Mouse (Mus musculus) midbrain, postnatal 0 days (tissue): ENCODE data around the gene Bend5. TPM values are rescaled to one million over a fixed set of nuclear protein-coding genes. Genes with fewer than 3 reads are reported as not detected.
A peak's percentile ranks its signal among the peaks of the same experiment; 100 is the strongest.

ENCODE experiments used
- ATAC-seq: fragments of 200-750 bp; cut with Nextera tagmentation; 2 replicates; pipeline ENCODE4 v1.8.0; 2017; ENCODE audit warnings: moderate number of reproducible peaks, mild to moderate bottlenecking, moderate TSS enrichment, moderate library complexity; ENCODE audit not compliant: low FRiP score
- DNase-seq: peaks from one replicate; pipeline ENCODE4 v3.0.0-alpha.2; 2015; ENCODE audit warnings: low spot score
- H3K27ac ChIP-seq: fragments of 300-500 bp; sonication (generic); 2 replicates; pipeline ENCODE4 v1.5.1; 2014; ENCODE audit warnings: low read depth, mild to moderate bottlenecking, low read length, mixed read lengths
- H3K27me3 ChIP-seq: fragments of 300-500 bp; sonication (generic); 2 replicates; pipeline ENCODE4 v1.6.1; 2014; ENCODE audit warnings: low read length, control low read depth, mixed read lengths; ENCODE audit not compliant: insufficient read depth
- H3K36me3 ChIP-seq: fragments of 300-500 bp; sonication (generic); 2 replicates; pipeline ENCODE4 v1.6.1; 2014; ENCODE audit warnings: low read length, control low read depth, mixed read lengths; ENCODE audit not compliant: insufficient read depth
- H3K4me1 ChIP-seq: fragments of 300-500 bp; sonication (generic); 2 replicates; pipeline ENCODE4 v1.6.1; 2014; ENCODE audit warnings: mild to moderate bottlenecking, control low read depth, antibody characterized with exemption, low read length, mixed read lengths; ENCODE audit not compliant: insufficient read depth
- H3K4me2 ChIP-seq: fragments of 300-500 bp; sonication (generic); 2 replicates; pipeline ENCODE4 v1.6.1; 2014; ENCODE audit warnings: low read depth, mild to moderate bottlenecking, low read length, mixed read lengths; ENCODE audit not compliant: poor library complexity, severe bottlenecking
- H3K4me3 ChIP-seq: fragments of 300-500 bp; sonication (generic); 2 replicates; pipeline ENCODE4 v1.5.1; 2014; ENCODE audit warnings: low read depth, mild to moderate bottlenecking, low read length, moderate library complexity
- H3K9ac ChIP-seq: fragments of 300-500 bp; sonication (generic); replicated peaks from 2 replicates; pipeline ENCODE4 v1.6.1; 2014; ENCODE audit warnings: mild to moderate bottlenecking, low read length, moderate library complexity, mixed read lengths; ENCODE audit not compliant: poor library complexity, severe bottlenecking
- H3K9me3 ChIP-seq: fragments of 300-500 bp; sonication (generic); 2 replicates; pipeline ENCODE4 v1.6.1; 2016; ENCODE audit warnings: low read length, control low read depth
- CTCF ChIP-seq: IDR thresholded peaks from 2 replicates; pipeline ENCODE4 v1.5.1; 2016; ENCODE audit warnings: antibody characterized with exemption, mild to moderate bottlenecking
- WGBS: fragments of 180-500 bp; shearing (Covaris S2); extraction: QIAGEN DNeasy Blood & Tissue Kit; methylation state at CpG from one replicate; pipeline ENCODE4 v1.1.7; 2014; 5-methylcytosine and 5-hydroxymethylcytosine counted together
- polyA plus RNA-seq: library from polyadenylated mRNA; unstranded; fragments of >200 nt; fragmentation: Nextera tagmentation; extraction: Ambion mirVana; gene quantifications from 2 replicates; pipeline ENCODE4 v1.2.1, GENCODE M21; 2015
- total RNA-seq: library from RNA; depleted of rRNA; stranded (reverse); fragments of >200 nt; gene quantifications from 2 replicates; pipeline ENCODE4 v1.2.3, GENCODE M21; 2014

The Bend5 gene
- total and polyA plus RNA-seq, 2 experiments from 2014 or later = 50.8 to 65.1 TPM

GRCm38 (mm10) chr4:111442435-111443238, 27.8 kb downstream of the Bend5 start:
- no peak for ATAC-seq
- Histone ChIP-seq H3K4me3 (no peak overlapping the region), H3K9ac (no peak overlapping the region), H3K36me3 (no peaks in the 10 kb centered on the region; the same call in 1 of the 2 replicates), H3K27ac (no peak overlapping the region), H3K4me1 (0 out of 2 replicates have a peak, but pooled peaks cover 6% of the 10 kb centered on the region), H3K9me3 (no peaks in the 10 kb centered on the region), H3K27me3 (no peaks in the 10 kb centered on the region), H3K4me2 (no peak overlapping the region)
- DNase-seq = peak; percentile 58
- no peak for TF ChIP-seq CTCF
- WGBS = 67% methylated on average over 1 of the region's 1 CpGs

GRCm38 (mm10) chr4:111443906-111444615, 29.3 kb downstream of the Bend5 start:
- H3K9ac ChIP-seq = no peak overlapping the region

GRCm38 (mm10) chr4:111444616-111445160, 29.9 kb downstream of the Bend5 start:
- H3K36me3 ChIP-seq = peaks cover 9% of the 10 kb centered on the region
- no peak overlapping the region for H3K4me3 ChIP-seq
- TF ChIP-seq CTCF = no peak
- peak; percentile 58 for DNase-seq
- H3K9ac ChIP-seq = no peak overlapping the region
- H3K27ac ChIP-seq = 0 out of 2 replicates have a peak overlapping the region, but pooled peaks have one; percentile 12
- no peaks in the 10 kb centered on the region for H3K9me3 ChIP-seq
- 10% methylated on average over 1 of the region's 1 CpGs for WGBS
- H3K4me2 ChIP-seq = no peak overlapping the region
- ATAC-seq = peak; percentile 55; the same call in 1 of the 2 replicates
- H3K27me3 ChIP-seq = no peaks in the 10 kb centered on the region
- H3K4me1 ChIP-seq = 0 out of 2 replicates have a peak, but pooled peaks cover 6% of the 10 kb centered on the region

More at GRCm38 (mm10) chr4:111443906-111444615, 29.3 kb downstream of the Bend5 start:
- DNase-seq (no peak), ATAC-seq (0 out of 2 replicates have a peak, but pooled peaks have one; percentile 9)
- peaks cover 6% of the 10 kb centered on the region for H3K36me3 ChIP-seq
- no peak overlapping the region for H3K4me2 ChIP-seq
- H3K27ac ChIP-seq = peak overlapping the region; percentile 47
- no peaks in the 10 kb centered on the region for H3K9me3 ChIP-seq
- 27% methylated on average over 10 of the region's 10 CpGs for WGBS
- 0 out of 2 replicates have a peak, but pooled peaks cover 6% of the 10 kb centered on the region for H3K4me1 ChIP-seq
- TF ChIP-seq CTCF = no peak
- no peaks in the 10 kb centered on the region for H3K27me3 ChIP-seq
- H3K4me3 ChIP-seq = no peak overlapping the region

GRCm38 (mm10) chr4:111447918-111448317, 33.1 kb downstream of the Bend5 start:
- no peak overlapping the region for H3K4me2 ChIP-seq
- no peaks in the 10 kb centered on the region for H3K27me3 ChIP-seq
- no peaks in the 10 kb centered on the region for H3K4me1 ChIP-seq
- DNase-seq = no peak
- H3K36me3 ChIP-seq = peaks cover 15% of the 10 kb centered on the region
- H3K9ac ChIP-seq = no peak overlapping the region
- no peaks in the 10 kb centered on the region for H3K9me3 ChIP-seq
- 82% methylated on average over 3 of the region's 3 CpGs for WGBS
- no peak for ATAC-seq
- no peak overlapping the region for H3K27ac ChIP-seq
- H3K4me3 ChIP-seq = no peak overlapping the region
- TF ChIP-seq CTCF = no peak

GRCm38 (mm10) chr4:111448586-111448985, 33.8 kb downstream of the Bend5 start:
- WGBS = 100% methylated on average over 4 of the region's 4 CpGs

More at GRCm38 (mm10) chr4:111448586-111448985, 33.8 kb downstream of the Bend5 start:
- Histone ChIP-seq H3K9ac (no peak overlapping the region), H3K27ac (no peak overlapping the region), H3K4me1 (no peaks in the 10 kb centered on the region), H3K36me3 (peaks cover 15% of the 10 kb centered on the region), H3K27me3 (no peaks in the 10 kb centered on the region), H3K4me2 (no peak overlapping the region), H3K9me3 (no peaks in the 10 kb centered on the region), H3K4me3 (no peak overlapping the region)
- no peak for DNase-seq
- ATAC-seq = no peak
- TF ChIP-seq CTCF = no peak
